Mouse (Mus musculus): ENCODE measurements at regions not wholly inside any gene's neighbourhood (a gene's known extent, or its start where the extent isn't known, plus 50 kb on each side); places are given as distances from the start of the nearest gene placed in this dataset.

DNA sequence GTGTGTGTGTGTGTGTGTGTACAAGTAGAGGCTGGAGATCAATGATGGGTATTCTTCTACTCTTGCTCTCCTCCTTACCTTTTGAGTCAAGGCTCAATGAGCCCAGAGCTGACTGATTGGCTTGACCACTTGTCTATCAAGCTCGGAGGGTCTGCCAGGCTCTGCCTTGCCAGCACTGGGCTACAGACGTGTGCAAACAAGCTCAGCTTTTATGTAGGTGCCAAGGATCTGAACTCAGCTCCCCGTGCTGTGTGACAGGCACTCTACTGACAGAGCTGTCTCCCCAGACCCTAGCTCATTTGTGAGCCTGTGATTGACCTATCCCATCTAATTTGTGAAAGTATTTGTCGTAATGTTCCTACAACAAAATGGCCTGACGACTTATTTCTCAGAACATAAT is 54.2 kb upstream of the Cdc42bpa start:
- DNase-seq (ENCODE audit: low read depth, low spot score) = no peak

DNA sequence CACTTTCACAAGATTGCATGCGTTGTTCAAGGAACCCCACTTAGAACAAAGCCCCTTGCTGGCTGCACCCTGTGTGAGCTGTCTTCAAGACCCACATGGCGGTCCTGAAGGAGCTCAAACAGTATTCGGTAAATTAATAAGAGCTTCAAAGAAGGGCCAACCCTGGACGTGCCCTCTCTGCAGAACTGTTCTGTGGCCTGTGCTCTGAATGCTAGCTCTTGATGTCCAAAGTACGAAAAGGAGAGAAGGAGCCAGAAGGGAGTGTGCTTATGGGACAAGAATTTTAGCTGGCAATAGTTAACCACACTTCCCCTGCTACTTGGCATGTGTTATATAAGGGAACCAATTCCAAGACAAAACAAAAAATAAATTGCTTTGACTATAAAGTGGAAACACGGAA is 67.6 kb upstream of the Cdc42bpa start:
- DNase-seq (ENCODE audit: low read depth, low spot score) = no peak

DNA sequence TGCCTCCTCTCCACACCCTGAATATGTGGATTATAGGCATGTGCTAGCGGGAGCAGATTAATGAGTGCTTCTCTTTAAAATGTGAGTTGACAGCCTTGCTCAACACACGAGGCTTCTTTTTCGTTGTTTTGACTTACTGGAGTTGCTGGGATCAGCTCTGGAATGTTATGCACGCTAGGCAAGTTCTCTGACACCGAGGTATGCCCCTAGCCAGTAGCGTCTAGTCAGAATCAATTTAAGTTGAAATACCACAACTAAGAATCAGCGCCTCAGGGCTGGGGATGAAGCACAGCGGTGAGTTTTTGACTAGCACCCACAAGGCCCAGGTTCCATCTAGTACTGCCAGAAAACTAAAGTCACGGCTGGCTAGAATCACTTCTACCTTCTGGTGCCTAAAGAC is 72.4 kb upstream of the Cdc42bpa start:
- no peak for DNase-seq (ENCODE audit: low read depth, low spot score)

DNA sequence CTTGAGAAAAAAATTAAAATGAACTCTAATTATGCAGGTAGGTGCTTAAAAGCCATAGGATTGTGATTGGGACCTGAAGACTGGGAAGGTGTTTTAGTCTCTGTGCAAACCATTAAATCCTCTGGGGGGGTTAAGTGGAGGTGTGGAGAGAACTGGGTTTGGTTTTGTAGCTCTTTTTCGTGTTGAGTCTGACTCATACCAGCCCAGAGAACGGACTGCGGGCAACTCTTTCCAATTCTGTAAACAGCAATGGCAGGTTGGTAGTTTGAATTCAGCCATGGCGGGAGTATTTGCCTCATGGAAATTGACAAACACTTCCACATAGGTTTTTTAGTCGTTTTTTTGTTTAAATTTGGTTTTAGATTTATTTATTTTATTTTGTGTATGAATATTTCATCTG is 77.7 kb upstream of the Ahctf1 start:
- DNase-seq (ENCODE audit: low read depth, low spot score) = no peak

DNA sequence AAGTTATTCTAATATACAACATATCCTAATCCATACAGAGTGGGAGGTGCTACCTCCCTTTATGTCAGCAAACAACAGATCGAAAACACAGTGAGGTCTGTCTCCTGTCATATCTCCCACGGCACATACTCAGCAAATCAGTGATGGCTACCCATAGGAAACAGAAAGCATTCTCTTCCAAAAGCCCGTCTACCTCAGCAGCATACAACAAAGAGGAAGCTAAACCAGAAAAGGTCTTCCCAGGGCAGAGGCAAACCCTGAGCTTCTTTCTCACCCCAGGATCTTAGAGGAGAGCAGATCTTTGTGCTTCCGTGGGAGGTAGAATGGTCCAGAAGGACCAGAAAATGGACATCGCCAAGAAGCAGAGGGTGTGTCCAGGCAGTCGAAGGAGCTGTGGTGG is 74.4 kb upstream of the Ahctf1 start:
- no peak for DNase-seq (ENCODE audit: low read depth, low spot score)

DNA sequence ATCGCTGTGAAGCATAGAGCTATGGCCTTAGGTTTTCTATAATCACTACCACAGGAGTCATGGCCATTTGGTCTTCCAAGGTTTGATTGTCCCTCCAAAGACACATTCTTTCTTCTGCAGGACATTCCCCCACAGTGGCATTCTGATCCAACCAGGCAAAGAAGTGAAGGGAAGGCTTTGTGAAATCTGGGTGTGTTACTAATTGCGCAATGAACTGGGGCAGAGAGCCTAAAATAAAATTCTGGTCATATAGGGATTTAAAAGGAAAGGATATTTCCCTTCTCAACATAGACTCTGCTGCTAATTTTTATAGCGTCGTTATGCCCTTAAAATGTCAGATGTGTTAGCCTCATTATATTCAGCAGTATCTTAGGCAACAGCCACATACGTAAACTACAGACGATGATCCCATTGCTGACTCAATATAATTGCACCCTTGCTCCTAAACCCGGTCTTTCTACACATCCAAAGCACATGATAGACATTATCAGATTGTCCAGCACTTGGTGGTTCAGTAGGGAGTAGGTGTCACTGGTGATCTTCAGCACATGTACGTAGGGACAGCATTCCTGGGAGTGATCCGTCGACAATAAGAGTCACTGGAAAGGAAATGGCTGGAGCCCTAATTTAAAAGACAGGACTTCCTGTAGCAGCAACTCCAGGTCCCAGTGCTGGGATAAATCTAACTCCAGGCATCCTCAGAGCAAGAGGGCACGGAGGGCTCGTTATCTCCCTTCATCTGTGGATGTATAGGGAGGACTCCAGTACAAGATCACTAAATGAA is 70.5 kb upstream of the Ahctf1 start:
- DNase-seq (ENCODE audit: low read depth, low spot score) = no peak

DNA sequence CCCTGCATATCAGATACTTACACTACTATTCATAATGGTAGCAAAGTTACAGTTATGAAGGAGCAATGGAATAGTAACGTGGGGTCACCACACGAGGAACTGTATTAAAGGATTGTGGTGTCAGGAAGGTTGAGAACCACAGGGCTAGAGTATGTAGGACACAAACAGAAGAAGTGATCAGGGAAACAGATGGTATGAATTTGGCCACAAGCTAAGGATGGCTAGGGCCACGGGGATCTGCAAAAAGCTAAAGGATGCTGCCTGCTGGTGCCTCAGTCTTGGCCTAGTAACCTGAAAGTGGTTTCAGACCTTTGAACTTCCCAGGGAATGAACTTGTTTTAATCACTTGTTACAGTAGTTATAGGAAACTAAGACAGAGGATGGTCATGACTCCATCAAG is 68.5 kb upstream of the Ahctf1 start:
- no peak for DNase-seq (ENCODE audit: low read depth, low spot score)

DNA sequence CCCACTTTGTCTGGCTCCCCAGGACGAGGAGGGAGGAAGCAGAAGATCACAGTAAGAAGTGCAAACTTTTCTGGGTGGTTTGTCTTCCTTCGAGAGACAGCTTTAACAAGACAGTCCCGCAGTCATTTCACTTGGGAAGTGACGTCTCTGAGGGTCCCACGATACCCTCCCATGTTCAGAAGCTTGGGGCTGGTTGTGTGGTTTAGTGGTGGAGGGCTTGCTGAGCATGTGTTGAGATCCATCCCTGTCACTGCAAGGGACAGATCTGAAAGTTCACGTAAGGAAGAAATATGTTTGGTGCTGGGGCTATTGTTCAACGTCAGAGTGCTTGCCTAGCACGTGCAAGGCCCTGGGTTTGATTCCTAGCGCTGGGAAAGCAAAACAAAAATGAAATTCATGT is 65.2 kb upstream of the Ahctf1 start:
- DNase-seq (ENCODE audit: low read depth, low spot score) = no peak

DNA sequence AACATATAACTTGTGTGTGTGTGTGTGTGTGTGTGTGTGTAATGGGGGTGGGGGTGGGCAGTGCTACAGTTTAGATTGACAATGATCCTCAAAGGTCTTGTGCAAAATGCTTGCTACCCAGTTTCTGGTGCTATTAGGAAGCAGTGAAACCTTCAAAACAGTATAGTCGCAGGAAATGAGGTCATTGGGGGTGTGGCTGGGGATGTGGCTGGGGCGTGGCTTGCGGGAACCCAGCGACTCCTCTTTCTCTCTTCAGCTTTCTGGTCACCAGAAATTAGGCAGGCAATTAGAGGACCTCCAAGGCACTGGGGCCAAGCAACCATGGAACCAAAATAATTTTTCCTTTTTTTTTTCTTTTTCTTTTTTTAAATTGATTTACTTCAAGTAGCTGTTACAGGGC is 64.0 kb upstream of the Ahctf1 start:
- DNase-seq (ENCODE audit: low read depth, low spot score) = no peak

DNA sequence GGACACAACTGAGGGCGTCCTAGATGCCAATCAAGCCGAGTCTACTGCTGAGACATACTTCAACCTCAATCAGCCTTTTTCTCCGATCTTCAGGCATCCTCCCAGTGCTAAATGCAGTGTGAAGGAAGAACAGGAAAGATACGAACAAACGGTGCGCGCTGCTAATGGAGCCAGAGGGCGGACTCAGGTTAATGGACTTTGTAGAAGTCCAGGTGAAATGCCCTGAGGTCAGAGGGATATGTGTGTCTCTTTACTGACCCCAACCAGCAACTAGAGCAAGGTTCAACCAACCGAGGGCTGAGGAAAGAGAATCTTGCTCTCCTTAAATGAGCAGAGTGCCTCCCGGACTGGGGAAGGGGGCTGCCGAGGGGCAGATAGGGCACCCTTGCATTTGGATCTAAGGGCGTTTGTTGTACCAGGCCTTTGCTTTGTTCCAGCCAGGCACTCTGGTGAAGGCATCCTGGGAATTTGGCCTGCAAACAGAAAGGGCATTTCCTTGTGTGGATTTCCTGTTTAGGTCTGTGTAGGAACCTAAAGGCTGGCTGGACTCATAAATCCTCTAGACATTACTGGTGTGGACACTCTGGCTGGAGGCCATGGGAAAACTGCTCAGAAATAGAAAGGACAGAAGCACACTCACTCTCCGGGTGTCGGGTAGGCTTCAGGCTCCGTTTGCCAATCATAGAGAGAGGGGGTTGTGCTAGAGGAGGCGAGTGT is 62.7 kb upstream of the Ahctf1 start:
- no peak for DNase-seq (ENCODE audit: low read depth, low spot score)

DNA sequence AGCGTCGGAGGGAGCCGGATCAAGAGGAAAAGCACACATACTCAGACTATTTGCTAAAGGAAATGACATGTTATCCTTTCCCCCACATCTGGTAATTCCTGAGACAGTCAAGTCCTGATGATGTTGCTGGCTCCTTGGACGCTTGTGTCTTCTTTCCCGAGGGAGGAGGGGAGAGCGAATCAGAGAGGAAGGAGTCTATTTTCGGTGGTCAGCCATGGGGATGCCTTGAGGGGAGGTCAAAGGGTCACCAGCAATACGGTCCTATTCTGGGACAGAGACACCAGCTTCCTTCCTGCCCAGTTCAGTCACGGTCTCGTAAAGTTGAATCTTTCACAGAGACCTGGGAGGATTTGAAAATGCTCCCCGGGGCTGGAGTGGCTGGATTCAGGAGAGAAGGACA is 62.1 kb upstream of the Ahctf1 start:
- DNase-seq (ENCODE audit: low read depth, low spot score) = no peak

DNA sequence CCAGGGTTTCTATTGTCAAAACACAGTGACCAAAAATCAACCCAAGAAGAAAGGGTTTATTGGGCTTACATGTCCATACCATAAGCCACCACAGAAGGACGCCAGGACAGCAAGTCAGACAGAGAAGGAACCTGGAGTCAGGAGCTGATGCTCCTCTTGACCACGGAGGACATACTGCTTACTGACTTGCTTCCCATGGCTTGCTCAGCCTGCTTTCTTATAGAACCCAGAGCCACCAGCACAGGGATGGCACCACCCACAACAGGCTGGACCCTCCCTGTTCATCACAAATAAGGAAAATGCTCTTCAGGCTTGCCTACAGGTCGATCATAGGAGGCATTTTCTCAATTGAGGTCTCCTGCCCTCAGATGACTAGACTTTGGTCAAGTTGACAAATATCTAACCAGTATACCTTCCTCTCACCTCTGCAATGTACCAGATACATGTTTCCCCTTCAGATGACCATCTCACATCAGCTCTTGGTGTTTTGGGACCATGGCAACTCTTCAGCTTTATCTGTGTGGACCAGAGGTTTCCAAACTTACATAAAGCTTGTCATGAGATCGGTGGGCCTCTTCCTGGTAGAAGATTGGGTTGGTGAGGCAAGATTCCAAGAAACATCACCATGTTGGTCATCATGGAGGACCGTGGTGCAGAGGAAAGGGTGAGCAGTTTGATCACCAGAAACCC is 61.2 kb upstream of the Ahctf1 start:
- DNase-seq (ENCODE audit: low read depth, low spot score) = no peak

DNA sequence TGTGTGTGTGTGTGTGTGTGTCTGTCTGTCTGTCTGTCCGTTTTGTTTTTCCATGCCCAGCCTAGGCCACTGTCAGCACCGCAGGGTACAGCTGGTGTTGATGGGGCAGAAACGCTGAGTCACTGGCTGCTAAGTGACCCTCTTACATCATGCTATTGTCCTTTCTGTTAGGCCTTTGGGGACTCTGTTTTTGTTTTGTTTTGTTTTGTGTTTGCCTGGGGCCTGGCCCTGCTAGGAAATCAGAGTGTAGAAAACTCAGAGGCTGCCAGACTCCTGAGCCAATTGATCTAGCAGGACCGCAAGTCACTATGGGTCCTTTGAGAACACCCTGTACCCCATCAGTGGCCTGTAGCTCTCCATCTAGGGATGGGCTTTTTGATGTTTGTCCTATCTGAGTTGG is 59.9 kb upstream of the Ahctf1 start:
- DNase-seq (ENCODE audit: low read depth, low spot score) = no peak

DNA sequence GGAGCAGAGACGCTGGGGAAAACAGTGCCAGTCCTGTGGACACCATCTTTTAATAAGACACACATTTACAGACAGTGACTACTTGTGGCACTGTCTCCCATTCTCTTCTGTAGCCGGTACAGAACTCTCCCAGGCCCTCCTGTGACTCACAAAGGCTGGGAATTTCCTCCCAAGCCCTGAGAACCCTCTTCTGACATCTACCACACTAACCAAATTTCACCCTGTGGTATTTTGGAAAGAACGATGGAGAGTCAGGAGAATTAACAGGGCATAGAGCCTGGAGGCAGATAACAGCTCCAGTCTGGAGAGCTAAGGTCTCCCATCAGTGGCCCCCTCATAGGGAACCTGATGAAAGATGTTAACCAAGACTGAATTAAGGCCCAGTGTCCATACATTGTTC is 59.5 kb upstream of the Ahctf1 start:
- no peak for DNase-seq (ENCODE audit: low read depth, low spot score)

DNA sequence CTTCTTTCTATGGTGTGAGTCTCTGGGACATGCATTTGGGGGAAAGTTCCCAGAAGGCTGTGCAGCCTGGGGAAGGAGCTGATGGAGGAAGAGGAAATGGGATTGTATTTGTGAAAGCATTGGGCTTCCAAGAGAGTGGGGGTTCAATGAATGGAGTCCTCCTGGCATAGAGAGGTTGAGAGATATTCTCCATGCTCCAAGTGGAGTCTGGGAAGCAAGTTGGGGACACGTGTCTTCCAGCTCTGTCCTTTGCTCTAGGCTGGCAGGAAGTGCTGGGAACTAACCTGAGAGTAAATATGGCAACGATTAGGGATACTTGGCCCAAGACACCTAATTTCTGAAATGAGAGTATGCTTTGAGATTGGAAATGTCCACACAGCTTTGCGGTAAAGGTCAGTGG is 58.3 kb upstream of the Ahctf1 start:
- no peak for DNase-seq (ENCODE audit: low read depth, low spot score)

DNA sequence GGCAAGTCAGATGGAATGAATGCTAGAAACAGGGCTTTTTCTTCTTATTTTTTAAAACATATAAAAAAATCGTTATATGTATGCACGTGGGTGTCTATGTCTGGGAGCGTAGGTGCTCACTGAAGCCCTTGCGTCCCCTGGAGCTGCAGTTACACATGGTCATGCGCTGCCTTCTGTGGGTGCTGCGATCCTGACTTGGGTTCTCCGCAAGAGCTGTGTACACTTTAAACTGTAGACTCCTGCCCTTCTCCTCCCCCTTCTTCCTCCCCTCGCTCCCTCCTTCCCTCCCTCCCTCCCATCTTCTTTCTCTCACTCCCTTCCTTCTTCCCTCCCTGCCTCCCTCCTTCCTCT is 56.0 kb upstream of the Ahctf1 start:
- no peak for DNase-seq (ENCODE audit: low read depth, low spot score)

DNA sequence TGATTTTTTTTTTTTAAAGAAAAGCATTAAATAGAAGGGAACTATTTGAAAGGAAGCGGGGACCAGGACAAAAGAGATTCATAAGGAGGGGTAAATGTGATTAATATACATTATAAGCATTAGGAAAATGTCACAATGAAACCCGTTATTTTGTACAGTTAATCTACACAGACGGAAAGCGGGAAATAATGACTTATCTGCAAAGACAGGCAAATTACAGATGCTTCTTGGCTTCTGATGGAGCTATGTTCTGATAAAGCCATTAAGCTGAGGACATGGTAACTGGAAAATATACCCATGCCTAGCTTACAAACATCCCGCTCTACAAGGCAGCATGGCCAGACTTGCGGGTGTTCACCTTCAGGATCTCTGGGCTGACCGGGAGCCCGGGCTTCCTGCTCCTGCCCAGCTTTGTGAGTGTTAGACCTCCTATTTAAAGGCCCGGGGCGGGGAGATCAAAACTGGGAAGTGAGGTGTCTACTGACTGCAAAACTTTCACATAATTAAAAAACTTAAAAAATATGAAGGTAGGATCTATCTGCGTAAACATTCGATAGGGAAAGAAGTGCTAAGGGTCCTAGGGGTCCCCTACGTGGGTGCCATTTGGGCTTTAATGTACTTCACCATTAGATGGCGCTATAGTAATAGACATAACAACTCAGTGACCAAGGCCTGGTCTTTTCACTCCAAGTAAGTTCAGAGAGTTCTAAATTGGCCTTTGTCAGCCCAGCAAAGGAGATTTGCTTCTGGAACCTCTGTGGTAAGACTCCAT is 55.5 kb upstream of the Ahctf1 start:
- DNase-seq (ENCODE audit: low read depth, low spot score) = peak; percentile 53

DNA sequence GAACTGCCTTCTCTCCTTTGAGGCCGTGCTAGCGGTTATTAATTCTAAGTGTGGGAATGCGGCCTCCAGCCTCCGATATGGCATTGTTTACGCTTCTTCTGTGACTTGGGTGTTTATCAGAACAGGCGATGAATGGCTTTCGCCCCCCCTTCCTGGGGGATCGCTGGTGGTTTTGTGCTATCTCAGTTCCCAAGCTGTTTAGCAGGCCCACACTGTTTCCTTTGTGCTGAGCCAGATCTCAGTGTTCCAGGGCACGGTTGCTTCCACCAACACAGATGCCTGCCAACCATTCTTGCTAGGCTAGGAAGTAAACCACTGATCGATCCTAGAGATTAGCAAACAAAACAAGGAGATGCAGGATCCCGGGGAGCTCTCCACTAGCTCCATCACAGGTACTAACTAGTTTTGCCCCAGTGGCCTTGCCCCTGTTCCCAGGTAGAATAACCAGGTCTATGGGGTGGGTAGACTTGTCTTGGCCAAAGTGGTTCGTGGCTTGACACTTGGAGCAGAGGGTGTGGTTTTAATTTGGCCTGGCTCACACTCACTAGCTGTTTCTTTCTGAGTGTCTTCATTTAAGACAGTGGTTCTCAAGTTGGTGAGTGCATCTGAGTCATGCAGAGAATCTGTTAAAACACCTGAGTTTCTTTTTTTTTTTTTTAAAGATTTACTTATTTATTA is 50.9 kb upstream of the Ahctf1 start:
- DNase-seq (ENCODE audit: low read depth, low spot score) = no peak

Data from retina, postnatal 7 days (tissue).